In the genomic region with DNA sequence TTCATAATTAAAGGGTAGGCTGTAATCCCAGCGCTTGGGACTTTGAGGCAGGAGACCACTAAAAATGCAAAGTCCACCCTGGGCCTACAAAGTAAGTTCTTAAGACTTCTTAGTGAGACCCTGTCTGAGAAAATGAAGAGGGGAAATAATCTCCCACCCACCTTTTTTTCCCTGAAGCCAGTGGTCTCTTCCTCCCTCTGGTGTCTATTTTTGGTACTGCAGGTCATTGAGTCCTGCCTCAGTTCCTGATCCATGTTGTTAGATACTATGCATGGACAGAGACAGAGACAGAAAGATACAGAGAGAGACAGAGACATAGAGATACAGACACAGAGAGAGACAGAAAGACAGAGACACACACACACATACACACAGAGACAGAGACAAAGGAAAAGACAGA, we compare ENCODE assay signal across 10 mouse cellular contexts. TPM values are rescaled to one million over a fixed set of nuclear protein-coding genes. Genes with fewer than 3 reads are reported as not detected.
A peak's percentile ranks its signal among the peaks of the same experiment; 100 is the strongest.
DNase-seq lines count a peak whose midpoint lies in the region; ATAC-seq and TF ChIP-seq lines count a peak whose summit lies in the region.
"Had no signal": no experiment of that assay in that cellular context is flagged by ENCODE, and none has a peak within 500 bp of the region (broad histone marks: within the 10 kb centered on the region; RNA-seq: fewer than 3 reads in every experiment).

No protein-coding gene starts in this region.

- H3K4me2 ChIP-seq in midbrain, embryonic 14.5 days (ENCODE audit: low read length) = no peak overlapping the region
- no peak overlapping the region for H3K4me2 ChIP-seq in midbrain, embryonic 15.5 days
- H3K4me2 ChIP-seq: midbrain, embryonic 12.5 days had no signal

- peak; percentile 23; the same call in 1 of the 2 replicates for TF ChIP-seq CTCF in lung, adult 2 months (IDR thresholded peaks at IDR 0.05; ENCODE audit: insufficient read depth, low read length)

- H3K9me3 ChIP-seq in midbrain, embryonic 14.5 days (ENCODE audit: control insufficient read depth, low read length) = no peaks in the 10 kb centered on the region
- H3K9me3 ChIP-seq in midbrain, embryonic 15.5 days = no peaks in the 10 kb centered on the region
- H3K9me3 ChIP-seq: midbrain, embryonic 12.5 days had no signal

- H3K4me1 ChIP-seq in midbrain, embryonic 14.5 days (ENCODE audit: control insufficient read depth, insufficient read depth, low read length) = no peaks in the 10 kb centered on the region
- no peaks in the 10 kb centered on the region for H3K4me1 ChIP-seq in midbrain, embryonic 15.5 days
- H3K4me1 ChIP-seq in lung, adult 2 months (ENCODE audit: control insufficient read depth, insufficient read depth, low read length) = no peaks in the 10 kb centered on the region
- H3K4me1 ChIP-seq: midbrain, embryonic 12.5 days had no signal

- H3K36me3 ChIP-seq in midbrain, embryonic 14.5 days (ENCODE audit: control insufficient read depth, insufficient read depth, low read length) = no peaks in the 10 kb centered on the region
- no peaks in the 10 kb centered on the region for H3K36me3 ChIP-seq in midbrain, embryonic 15.5 days (replicated peaks)
- H3K36me3 ChIP-seq: midbrain, embryonic 12.5 days had no signal

- no peak overlapping the region for H3K9ac ChIP-seq in midbrain, embryonic 14.5 days (replicated peaks; ENCODE audit: low read length)
- H3K9ac ChIP-seq in midbrain, embryonic 15.5 days = no peak overlapping the region
- H3K9ac ChIP-seq: midbrain, embryonic 12.5 days had no signal

- H3K27me3 ChIP-seq in midbrain, embryonic 14.5 days (ENCODE audit: control insufficient read depth, insufficient read depth, low read length) = no peaks in the 10 kb centered on the region
- H3K27me3 ChIP-seq in midbrain, embryonic 15.5 days (replicated peaks) = no peaks in the 10 kb centered on the region
- H3K27me3 ChIP-seq: midbrain, embryonic 12.5 days had no signal

- intact Hi-C loops in heart, postnatal 25 days (cut with DNase I) = loop anchor here (1.0 kb wide), 1 partner anchor 93 kb away; no protein-coding TSS in a partner anchor

- 17% methylated on average over 1 of the region's 1 CpGs for WGBS in midbrain, embryonic 14.5 days
- 25% methylated on average over 1 of the region's 1 CpGs for WGBS in midbrain, embryonic 15.5 days
- WGBS in lung, adult 2 months = 15% methylated on average over 1 of the region's 1 CpGs

- no peak overlapping the region for H3K4me3 ChIP-seq in midbrain, embryonic 14.5 days (replicated peaks; ENCODE audit: low read depth, low read length)
- H3K4me3 ChIP-seq in midbrain, embryonic 15.5 days = no peak overlapping the region
- H3K4me3 ChIP-seq in lung, adult 2 months (replicated peaks; ENCODE audit: extremely low read depth, low read depth, low read length) = no peak overlapping the region
- H3K4me3 ChIP-seq: midbrain, embryonic 12.5 days had no signal

- H3K27ac ChIP-seq in midbrain, embryonic 14.5 days (replicated peaks; ENCODE audit: low read depth, low read length) = no peak overlapping the region
- H3K27ac ChIP-seq in midbrain, embryonic 15.5 days = no peak overlapping the region
- H3K27ac ChIP-seq: midbrain, embryonic 12.5 days had no signal

- ATAC-seq in midbrain, embryonic 14.5 days (ENCODE audit: low FRiP score, low TSS enrichment) = no peak
- no peak for ATAC-seq in midbrain, embryonic 15.5 days (replicated peaks)
- ATAC-seq in common myeloid progenitor, adult 5-6 weeks (replicated peaks; ENCODE audit: low read depth, poor library complexity, severe bottlenecking) = peak; percentile 56; the same call in 1 of the 2 replicates

- no peak for TF ChIP-seq POLR2A in lung, adult 2 months (IDR thresholded peaks at IDR 0.05; ENCODE audit: borderline replicate concordance, extremely low read depth, low read depth, low read length)

- peak; percentile 7 to 65 for DNase-seq in heart, adult 18-20 months
- DNase-seq in heart, postnatal 25 days (ENCODE audit: low spot score) = no peak
- DNase-seq in midbrain, embryonic 14.5 days = peak; percentile 85
- DNase-seq in lung, adult 2 months = peak; percentile 8
- DNase-seq in T-cell, adult 2 months (ENCODE audit: low spot score) = no peak
- DNase-seq in frontal cortex, postnatal 25 days (ENCODE audit: low spot score in 2 of 2) = no peak

RNA-seq across cellular contexts. Expression of a gene that starts 15.1 kb away (rescaled TPM):
- total RNA-seq in heart, adult 18-20 months (2021) = not detected
- total RNA-seq in heart, postnatal 25 days (2021) = not detected
- not detected in 2 replicates for polyA plus RNA-seq in midbrain, embryonic 14.5 days (2014; fragmentation: Nextera tagmentation; extraction: Ambion mirVana)
- not detected in 2 replicates for polyA plus RNA-seq in midbrain, embryonic 15.5 days (2015; fragmentation: Nextera tagmentation; extraction: Ambion mirVana)
- not detected in 2 replicates for total RNA-seq in common myeloid progenitor, adult 5-6 weeks (2017)
- not detected in 2 replicates for polyA plus RNA-seq in lung, adult 2 months (2012; rRNA removed)
- polyA plus RNA-seq: heart, embryonic 16.5 days; midbrain, embryonic 12.5 days had no signal

RNA-seq across cellular contexts. Expression of a gene that starts 18.8 kb away (rescaled TPM):
- total RNA-seq in heart, adult 18-20 months (2021) = not detected
- total RNA-seq in heart, postnatal 25 days (2021) = not detected
- polyA plus RNA-seq in midbrain, embryonic 14.5 days (2014; fragmentation: Nextera tagmentation; extraction: Ambion mirVana) = not detected in 2 replicates
- not detected in 2 replicates for polyA plus RNA-seq in midbrain, embryonic 15.5 days (2015; fragmentation: Nextera tagmentation; extraction: Ambion mirVana)
- not detected in 2 replicates for total RNA-seq in common myeloid progenitor, adult 5-6 weeks (2017)
- not detected in 2 replicates for polyA plus RNA-seq in lung, adult 2 months (2012; rRNA removed)
- polyA plus RNA-seq: heart, embryonic 16.5 days; midbrain, embryonic 12.5 days had no signal

RNA-seq across cellular contexts. Expression of a gene that starts 26.2 kb away (rescaled TPM):
- total RNA-seq in heart, adult 18-20 months (2021) = 1 to 10 TPM; 2.1 to 2.3 TPM
- 1 to 10 TPM; 1.6 TPM for total RNA-seq in heart, postnatal 25 days (2021)
- 15.6 and 16.5 TPM in 2 replicates for polyA plus RNA-seq in midbrain, embryonic 14.5 days (2014; fragmentation: Nextera tagmentation; extraction: Ambion mirVana)
- 14.8 and 15.1 TPM in 2 replicates for polyA plus RNA-seq in midbrain, embryonic 15.5 days (2015; fragmentation: Nextera tagmentation; extraction: Ambion mirVana)
- not detected in 2 replicates for total RNA-seq in common myeloid progenitor, adult 5-6 weeks (2017)
- polyA plus RNA-seq in lung, adult 2 months (2012; rRNA removed) = 1.9 TPM in 2 replicates

RNA-seq across cellular contexts. Expression of a gene that starts 29.5 kb away (rescaled TPM):
- not detected for total RNA-seq in heart, adult 18-20 months (2021)
- total RNA-seq in heart, postnatal 25 days (2021) = not detected
- not detected in 2 replicates for polyA plus RNA-seq in midbrain, embryonic 14.5 days (2014; fragmentation: Nextera tagmentation; extraction: Ambion mirVana)
- polyA plus RNA-seq in midbrain, embryonic 15.5 days (2015; fragmentation: Nextera tagmentation; extraction: Ambion mirVana) = not detected in 2 replicates
- not detected in 2 replicates for total RNA-seq in common myeloid progenitor, adult 5-6 weeks (2017)
- polyA plus RNA-seq in lung, adult 2 months (2012; rRNA removed) = not detected in 2 replicates
- polyA plus RNA-seq: heart, embryonic 16.5 days; midbrain, embryonic 12.5 days had no signal

RNA-seq across cellular contexts. Expression of a gene that starts 51.1 kb away (rescaled TPM):
- not detected for total RNA-seq in heart, adult 18-20 months (2021)
- total RNA-seq in heart, postnatal 25 days (2021) = not detected
- polyA plus RNA-seq in midbrain, embryonic 14.5 days (2014; fragmentation: Nextera tagmentation; extraction: Ambion mirVana) = not detected in 2 replicates
- not detected in 2 replicates for polyA plus RNA-seq in midbrain, embryonic 15.5 days (2015; fragmentation: Nextera tagmentation; extraction: Ambion mirVana)
- not detected in 2 replicates for total RNA-seq in common myeloid progenitor, adult 5-6 weeks (2017)
- not detected in 2 replicates for polyA plus RNA-seq in lung, adult 2 months (2012; rRNA removed)
- polyA plus RNA-seq: heart, embryonic 16.5 days; midbrain, embryonic 12.5 days had no signal

Comparison
In these comparisons a context has a peak if more than half of its experiments do, and no peak if none do; other contexts are left out.
1. DNase-seq: peak in heart, adult 18-20 months (2 of 2), midbrain, embryonic 14.5 days (single experiment) and lung, adult 2 months (single experiment); none in heart, postnatal 25 days (single experiment), T-cell, adult 2 months (single experiment) and frontal cortex, postnatal 25 days (0 of 2).